Mouse (Mus musculus) neural tube, postnatal 0 days (tissue): ENCODE data around the gene Mapk6. TPM values are rescaled to one million over a fixed set of nuclear protein-coding genes. Genes with fewer than 3 reads are reported as not detected.

Experiments used
- polyA plus RNA-seq: library from polyadenylated mRNA; unstranded; fragments of >200 nt; fragmentation: Nextera tagmentation; extraction: Ambion mirVana; gene quantifications from 2 replicates; pipeline ENCODE4 v1.2.1, GENCODE M21; 2015

Gene Mapk6
- 106 and 108 TPM in 2 replicates for polyA plus RNA-seq

DNA sequence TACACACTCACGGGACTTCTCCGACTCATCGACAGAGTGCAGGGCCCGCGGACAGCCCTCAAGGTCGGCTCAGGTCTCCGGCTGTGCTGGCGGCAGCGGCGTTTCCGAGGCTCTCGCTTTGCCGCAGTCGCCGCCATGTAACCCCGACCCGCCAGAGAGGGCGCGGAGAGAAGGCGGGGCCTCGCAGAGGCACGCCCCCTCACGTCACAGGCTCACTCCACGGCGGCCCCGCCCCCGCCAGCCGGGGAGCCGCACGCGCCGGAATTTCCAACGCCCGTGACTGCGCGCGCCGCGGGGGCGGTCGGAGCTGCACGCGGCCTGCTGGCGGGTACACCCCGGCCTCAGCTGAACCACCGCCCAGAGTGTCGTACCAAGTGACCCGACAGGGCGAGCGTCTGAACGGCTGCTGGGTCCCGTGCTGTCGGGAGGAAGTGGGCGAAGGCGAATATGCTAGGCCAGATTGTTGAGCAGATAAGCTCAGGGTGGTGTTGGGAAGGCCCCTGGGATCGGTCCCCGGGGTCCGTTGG lies at the start of gene Mapk6:
Gene Mapk6 (minus strand): TSS at position 154 of the 527 bp plus-strand sequence.

DNA sequence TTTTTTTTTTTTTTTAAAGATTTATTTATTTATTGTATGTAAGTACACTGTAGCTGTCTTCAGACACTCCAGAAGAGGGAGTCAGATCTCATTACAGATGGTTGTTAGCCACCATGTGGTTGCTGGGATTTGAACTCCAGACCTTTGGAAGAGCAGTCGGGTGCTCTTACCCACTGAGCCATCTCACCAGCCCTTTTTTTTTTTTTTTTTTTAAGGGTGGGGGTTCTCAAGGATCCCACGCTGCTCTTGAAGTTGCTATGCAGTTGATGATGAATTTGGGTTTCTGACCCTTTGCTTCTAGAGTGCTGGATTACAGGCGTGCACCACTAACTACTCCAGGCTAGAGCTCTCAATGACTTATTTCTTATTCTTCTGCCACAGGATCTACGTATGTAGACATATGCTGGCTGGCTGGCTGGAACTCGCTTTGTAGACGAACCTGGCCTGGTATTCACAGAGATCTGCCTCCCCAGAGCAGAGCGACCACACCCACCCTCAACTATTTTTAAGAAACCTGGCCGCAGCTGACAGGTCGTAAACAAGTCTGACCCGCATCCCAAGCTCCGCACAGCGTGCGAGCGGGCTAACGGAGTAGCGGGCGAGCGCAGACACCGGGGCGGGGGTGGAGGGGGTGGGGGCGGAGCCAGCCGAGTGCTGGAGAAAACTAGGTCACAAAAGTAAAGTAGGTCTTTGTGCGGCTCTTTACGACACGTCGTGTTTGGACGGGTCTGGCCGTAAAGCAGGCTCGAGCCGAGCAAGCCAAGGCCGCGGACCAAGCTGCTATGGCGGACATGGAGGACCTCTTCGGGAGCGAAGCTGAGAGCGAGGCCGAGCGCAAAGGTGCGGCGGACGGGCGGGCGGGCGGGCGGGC lies 31.2 kb upstream of the Mapk6 start, which contains the start of gene Leo1:
Gene Leo1 (plus strand): TSS at position 729 of the 871 bp plus-strand sequence.

DNA sequence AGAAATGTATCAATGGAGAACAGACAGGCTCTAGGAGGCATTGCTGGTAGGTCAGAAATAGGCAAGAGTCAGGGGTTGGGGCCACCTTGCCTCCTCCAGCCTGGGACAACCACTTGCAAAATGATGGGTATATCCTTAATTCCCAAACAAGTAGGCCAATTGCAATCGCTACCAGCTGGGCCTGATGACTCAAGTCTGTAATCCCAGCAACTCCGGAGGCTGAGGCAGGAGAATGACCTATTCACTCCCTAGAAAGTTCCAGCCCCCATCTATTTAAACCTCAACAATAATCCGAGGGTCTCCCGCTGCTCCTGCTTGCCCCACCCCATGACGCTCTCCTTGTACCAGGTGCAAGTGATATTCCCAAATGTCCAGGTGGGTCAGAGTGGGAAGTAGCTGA lies 62.3 kb downstream of the Mapk6 start, which contains the start of gene Bcl2l10:
Gene Bcl2l10 (plus strand): TSS at position 301 of the 400 bp plus-strand sequence.

Other genes starting within 250 kb of the Mapk6 start
- gene Myo5c, start 178.0 kb downstream of the Mapk6 start, polyA plus RNA-seq: 0.32 and 0.52 TPM in 2 replicates
- gene Gnb5, start 103.7 kb downstream of the Mapk6 start, polyA plus RNA-seq: 114 and 118 TPM in 2 replicates
- not detected in 2 replicates for gene Bcl2l10, start 62.2 kb downstream of the Mapk6 start, polyA plus RNA-seq
- gene Leo1, start 31.5 kb upstream of the Mapk6 start, polyA plus RNA-seq: 36.0 and 36.6 TPM in 2 replicates
- gene Tmod3, start 149.7 kb upstream of the Mapk6 start, polyA plus RNA-seq: 62.6 and 67.5 TPM in 2 replicates
- 379 and 393 TPM in 2 replicates for gene Tmod2, start 201.3 kb upstream of the Mapk6 start, polyA plus RNA-seq
- gene Lysmd2, start 215.7 kb upstream of the Mapk6 start, polyA plus RNA-seq: 51.2 and 55.9 TPM in 2 replicates